Mouse (Mus musculus) heart, embryonic 12.5 days (tissue): ENCODE results near the gene Gabbr2. TPM values are rescaled to one million over a fixed set of nuclear protein-coding genes. Genes with fewer than 3 reads are reported as not detected.

Experiments
- ATAC-seq: fragments of 200-750 bp; cut with Nextera tagmentation; 2 replicates; pipeline ENCODE4 v1.8.0; 2017; ENCODE audit warnings: moderate TSS enrichment, moderate library complexity; ENCODE audit not compliant: insufficient number of reproducible peaks, low FRiP score
- H3K27ac ChIP-seq: fragments of 300-500 bp; sonication (generic); 2 replicates; pipeline ENCODE4 v1.5.1; 2016; ENCODE audit warnings: mild to moderate bottlenecking, moderate library complexity; ENCODE audit not compliant: poor library complexity, severe bottlenecking
- H3K27me3 ChIP-seq: fragments of 300-500 bp; sonication (generic); replicated peaks from 2 replicates; pipeline ENCODE4 v1.6.1; 2016; ENCODE audit warnings: mild to moderate bottlenecking, moderate library complexity
- H3K36me3 ChIP-seq: fragments of 300-500 bp; sonication (generic); 2 replicates; pipeline ENCODE4 v1.6.1; 2016; ENCODE audit warnings: mild to moderate bottlenecking, moderate library complexity
- H3K4me1 ChIP-seq: fragments of 300-500 bp; sonication (generic); replicated peaks from 2 replicates; pipeline ENCODE4 v1.6.1; 2016; ENCODE audit warnings: mild to moderate bottlenecking
- H3K4me2 ChIP-seq: fragments of 300-500 bp; sonication (generic); 2 replicates; pipeline ENCODE4 v1.6.1; 2016; ENCODE audit warnings: mild to moderate bottlenecking, moderate library complexity
- H3K4me3 ChIP-seq: fragments of 300-500 bp; sonication (generic); 2 replicates; pipeline ENCODE4 v1.5.1; 2016; ENCODE audit warnings: mild to moderate bottlenecking
- H3K9ac ChIP-seq: fragments of 300-500 bp; sonication (generic); 2 replicates; pipeline ENCODE4 v1.6.1; 2016; ENCODE audit warnings: mild to moderate bottlenecking, moderate library complexity
- H3K9me3 ChIP-seq: fragments of 300-500 bp; sonication (generic); replicated peaks from 2 replicates; pipeline ENCODE4 v1.6.1; 2016; ENCODE audit warnings: mild to moderate bottlenecking, moderate library complexity
- WGBS: fragments of 180-500 bp; shearing (Covaris S2); methylation state at CpG from one replicate; pipeline ENCODE4 v1.1.7; 2016; 5-methylcytosine and 5-hydroxymethylcytosine counted together
- polyA plus RNA-seq: library from polyadenylated mRNA; unstranded; fragments of >200 nt; fragmentation: Nextera tagmentation; extraction: Ambion mirVana; gene quantifications from 2 replicates; pipeline ENCODE4 v1.2.1, GENCODE M21; 2016

Gene Gabbr2
- polyA plus RNA-seq, 1 experiment from 2014 or later, result 0.05 TPM

DNA sequence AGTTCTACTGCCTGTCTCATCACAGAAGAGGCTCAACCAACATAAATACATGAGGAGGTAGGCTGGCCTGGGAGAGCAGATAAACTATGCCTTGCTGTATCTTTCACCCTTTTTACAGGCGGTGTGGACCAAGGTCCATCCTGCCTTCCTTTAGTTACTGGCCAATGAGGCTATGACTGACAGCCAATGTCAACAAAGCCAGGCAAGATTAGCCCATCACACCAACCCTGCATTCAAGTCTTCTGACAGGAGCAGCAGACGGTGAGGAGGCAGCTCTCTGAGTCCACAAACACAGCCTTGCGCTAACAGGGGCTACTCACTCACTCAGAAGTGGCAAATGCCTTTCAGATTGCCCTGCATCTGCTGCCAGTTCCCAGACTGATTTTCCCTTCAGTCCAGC lies 3.4 kb downstream of the Gabbr2 start:
- Histone ChIP-seq H3K9ac (no peak overlapping the region), H3K36me3 (no peaks in the 10 kb centered on the region), H3K27ac (no peak overlapping the region), H3K4me1 (peaks cover 21% of the 10 kb centered on the region; the same call in 1 of the 2 replicates), H3K4me2 (no peak overlapping the region), H3K9me3 (no peaks in the 10 kb centered on the region), H3K27me3 (peaks cover 77% of the 10 kb centered on the region), H3K4me3 (no peak overlapping the region)
- ATAC-seq, result no peak
- WGBS, result 30% methylated on average over 3 of the region's 3 CpGs

GRCm38 (mm10) chr4:46987809-46988208 lies 3.9 kb downstream of the Gabbr2 start:
- WGBS, result 83% methylated on average over 6 of the region's 6 CpGs
- Histone ChIP-seq H3K9me3 (no peaks in the 10 kb centered on the region), H3K4me2 (no peak overlapping the region), H3K4me3 (no peak overlapping the region), H3K4me1 (peaks cover 21% of the 10 kb centered on the region; the same call in 1 of the 2 replicates), H3K9ac (no peak overlapping the region), H3K27me3 (peaks cover 79% of the 10 kb centered on the region), H3K36me3 (no peaks in the 10 kb centered on the region), H3K27ac (no peak overlapping the region)
- no peak for ATAC-seq

DNA sequence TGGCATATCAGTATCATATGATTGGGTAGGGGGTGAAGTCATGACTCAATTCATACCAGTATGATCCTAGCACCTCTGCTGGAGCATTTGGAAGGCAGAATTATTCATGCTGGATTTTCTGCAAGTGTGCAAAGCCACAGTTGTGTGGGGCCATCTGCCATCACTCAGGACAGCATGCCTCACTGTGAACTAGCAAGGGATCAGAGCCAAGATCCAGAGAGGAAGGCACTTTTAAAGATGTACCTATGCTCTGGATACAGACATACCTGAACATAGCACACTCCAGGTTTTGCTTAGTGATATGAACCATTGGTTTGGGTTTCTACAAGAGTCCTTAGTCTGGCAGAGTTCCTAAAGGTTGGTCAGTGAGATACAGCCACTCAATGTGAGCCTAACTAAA lies 5.6 kb downstream of the Gabbr2 start:
- no peak for ATAC-seq
- Histone ChIP-seq H3K27me3 (peaks cover 67% of the 10 kb centered on the region), H3K4me2 (no peak overlapping the region)

DNA sequence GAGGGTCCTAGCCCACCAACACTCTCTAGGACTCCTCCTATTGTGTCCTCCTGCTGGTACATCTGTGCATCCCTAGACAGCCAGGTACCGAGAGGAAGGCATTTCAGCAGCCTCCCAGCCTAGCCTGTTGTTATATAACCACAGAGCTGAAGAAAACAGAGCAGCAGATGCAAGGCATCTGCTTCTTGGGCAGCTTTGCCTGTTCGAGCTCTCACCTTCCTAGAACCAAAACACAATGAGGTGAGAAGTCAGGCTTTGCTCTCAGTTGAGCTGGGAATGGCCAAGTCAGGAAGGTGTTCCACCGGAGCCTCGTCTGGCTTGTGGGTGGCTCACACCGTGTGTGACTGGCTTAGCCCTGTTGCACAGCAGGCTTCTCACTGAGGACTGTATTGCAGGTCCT lies 8.8 kb downstream of the Gabbr2 start:
- no peak overlapping the region for H3K27ac ChIP-seq
- ATAC-seq, result no peak

More for the DNA sequence above, 5.6 kb downstream of the Gabbr2 start:
- H3K36me3 ChIP-seq, result no peaks in the 10 kb centered on the region
- no peak overlapping the region for H3K27ac ChIP-seq
- H3K4me1 ChIP-seq, result 0 out of 2 replicates have a peak, but pooled peaks cover 11% of the 10 kb centered on the region
- H3K4me3 ChIP-seq, result no peak overlapping the region
- no peaks in the 10 kb centered on the region for H3K9me3 ChIP-seq
- H3K9ac ChIP-seq, result no peak overlapping the region

DNA sequence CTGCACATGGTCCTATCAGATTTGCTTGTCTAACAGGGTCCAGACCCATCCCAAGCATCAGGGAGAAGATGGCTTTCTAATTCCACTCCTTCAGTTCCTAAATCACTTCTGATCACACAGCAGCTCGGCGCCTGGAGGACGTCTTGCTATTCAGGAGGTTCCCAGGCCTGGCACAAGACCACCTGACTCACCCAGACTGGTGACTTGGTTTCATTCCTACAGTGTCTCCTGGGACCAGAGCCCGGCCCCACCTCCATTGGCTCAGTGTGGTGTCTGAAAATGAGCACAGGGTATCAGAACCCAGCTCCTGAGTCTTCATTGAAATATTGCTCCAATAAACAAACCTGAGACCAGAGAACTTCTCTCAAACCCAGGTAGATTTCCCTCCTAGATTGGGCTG lies 9.6 kb downstream of the Gabbr2 start:
- H3K27me3 ChIP-seq, result peaks cover 36% of the 10 kb centered on the region

More for the DNA sequence above, 8.8 kb downstream of the Gabbr2 start:
- Histone ChIP-seq H3K4me1 (no peaks in the 10 kb centered on the region), H3K4me3 (no peak overlapping the region), H3K36me3 (no peaks in the 10 kb centered on the region), H3K9me3 (no peaks in the 10 kb centered on the region), H3K27me3 (peaks cover 40% of the 10 kb centered on the region), H3K9ac (no peak overlapping the region), H3K4me2 (no peak overlapping the region)
- 69% methylated on average over 5 of the region's 5 CpGs for WGBS

GRCm38 (mm10) chr4:46978371-46978770 lies 13.3 kb downstream of the Gabbr2 start:
- no peak overlapping the region for H3K27ac ChIP-seq
- no peak overlapping the region for H3K4me3 ChIP-seq
- H3K27me3 ChIP-seq, result 0 out of 2 replicates have a peak, but pooled peaks cover 15% of the 10 kb centered on the region
- no peaks in the 10 kb centered on the region for H3K4me1 ChIP-seq
- H3K36me3 ChIP-seq, result no peaks in the 10 kb centered on the region
- WGBS, result 77% methylated on average over 6 of the region's 6 CpGs
- no peaks in the 10 kb centered on the region for H3K9me3 ChIP-seq
- H3K9ac ChIP-seq, result no peak overlapping the region
- H3K4me2 ChIP-seq, result no peak overlapping the region
- no peak for ATAC-seq

More for the DNA sequence above, 9.6 kb downstream of the Gabbr2 start:
- Histone ChIP-seq H3K36me3 (no peaks in the 10 kb centered on the region), H3K4me2 (no peak overlapping the region), H3K9ac (no peak overlapping the region), H3K9me3 (no peaks in the 10 kb centered on the region), H3K4me3 (no peak overlapping the region), H3K27ac (no peak overlapping the region), H3K4me1 (no peaks in the 10 kb centered on the region)
- no peak for ATAC-seq
- WGBS, result 73% methylated on average over 4 of the region's 4 CpGs

- Histone ChIP-seq H3K4me3 (no peak overlapping the region), H3K27me3 (0 out of 2 replicates have a peak, but pooled peaks cover 7% of the 10 kb centered on the region), H3K9me3 (no peaks in the 10 kb centered on the region), H3K4me2 (no peak overlapping the region), H3K36me3 (no peaks in the 10 kb centered on the region), H3K9ac (no peak overlapping the region), H3K4me1 (no peaks in the 10 kb centered on the region), H3K27ac (no peak overlapping the region)
- WGBS, result 84% methylated on average over 7 of the region's 7 CpGs
- ATAC-seq, result no peak
Observed at GRCm38 (mm10) chr4:46977161-46977560, 14.5 kb downstream of the Gabbr2 start.

- no peaks in the 10 kb centered on the region for H3K9me3 ChIP-seq
- no peaks in the 10 kb centered on the region for H3K36me3 ChIP-seq
- H3K4me1 ChIP-seq, result no peaks in the 10 kb centered on the region
- no peak overlapping the region for H3K4me3 ChIP-seq
- no peak overlapping the region for H3K27ac ChIP-seq
- no peak for ATAC-seq
- H3K9ac ChIP-seq, result no peak overlapping the region
- 51% methylated on average over 11 of the region's 11 CpGs for WGBS
- no peak overlapping the region for H3K4me2 ChIP-seq
- H3K27me3 ChIP-seq, result 0 out of 2 replicates have a peak, but pooled peaks cover 5% of the 10 kb centered on the region
Observed at GRCm38 (mm10) chr4:46976671-46977071, 15.0 kb downstream of the Gabbr2 start.

GRCm38 (mm10) chr4:46973322-46973721 lies 18.4 kb downstream of the Gabbr2 start:
- Histone ChIP-seq H3K9me3 (no peaks in the 10 kb centered on the region), H3K4me3 (no peak overlapping the region), H3K36me3 (no peaks in the 10 kb centered on the region), H3K4me2 (no peak overlapping the region), H3K27ac (no peak overlapping the region), H3K4me1 (no peaks in the 10 kb centered on the region), H3K27me3 (no peaks in the 10 kb centered on the region), H3K9ac (no peak overlapping the region)
- no peak for ATAC-seq
- WGBS, result 77% methylated on average over 10 of the region's 10 CpGs

GRCm38 (mm10) chr4:46967981-46968380 lies 23.7 kb downstream of the Gabbr2 start:
- Histone ChIP-seq H3K4me2 (no peak overlapping the region), H3K4me1 (no peaks in the 10 kb centered on the region), H3K9me3 (0 out of 2 replicates have a peak, but pooled peaks cover 3% of the 10 kb centered on the region), H3K36me3 (no peaks in the 10 kb centered on the region), H3K4me3 (no peak overlapping the region), H3K27me3 (no peaks in the 10 kb centered on the region), H3K9ac (no peak overlapping the region), H3K27ac (no peak overlapping the region)
- no peak for ATAC-seq
- WGBS, result 83% methylated on average over 10 of the region's 10 CpGs

- no peak overlapping the region for H3K4me3 ChIP-seq
- no peaks in the 10 kb centered on the region; the same call in 1 of the 2 replicates for H3K27me3 ChIP-seq
- H3K27ac ChIP-seq, result no peak overlapping the region
- H3K9me3 ChIP-seq, result 0 out of 2 replicates have a peak, but pooled peaks cover 3% of the 10 kb centered on the region
- no peak overlapping the region for H3K9ac ChIP-seq
- no peaks in the 10 kb centered on the region for H3K36me3 ChIP-seq
- no peak for ATAC-seq
- no peak overlapping the region for H3K4me2 ChIP-seq
- H3K4me1 ChIP-seq, result no peaks in the 10 kb centered on the region
Observed at GRCm38 (mm10) chr4:46966551-46966950, 25.1 kb downstream of the Gabbr2 start.

GRCm38 (mm10) chr4:46961403-46961802 lies 30.3 kb downstream of the Gabbr2 start:
- no peak overlapping the region for H3K4me3 ChIP-seq
- H3K9ac ChIP-seq, result no peak overlapping the region
- 100% methylated on average over 2 of the region's 2 CpGs for WGBS
- no peaks in the 10 kb centered on the region for H3K36me3 ChIP-seq
- no peak for ATAC-seq
- peaks cover 4% of the 10 kb centered on the region; the same call in 1 of the 2 replicates for H3K27me3 ChIP-seq
- H3K27ac ChIP-seq, result no peak overlapping the region
- 0 out of 2 replicates have a peak, but pooled peaks cover 3% of the 10 kb centered on the region for H3K9me3 ChIP-seq
- no peaks in the 10 kb centered on the region for H3K4me1 ChIP-seq
- no peak overlapping the region for H3K4me2 ChIP-seq
